Mouse (Mus musculus) heart, adult 2 months (tissue): Measurements from ENCODE around the gene Trpm3.

Experiments
- CTCF ChIP-seq: fragments of 200-600 bp; IDR thresholded peaks from 2 replicates; pipeline ENCODE4 v1.8.1; 2022; ENCODE audit warnings: antibody characterized with exemption, mild to moderate bottlenecking, moderate library complexity
- EP300 ChIP-seq: fragments of 200-500 bp; IDR thresholded peaks from 2 replicates; pipeline ENCODE4 v1.6.1; 2011; ENCODE audit warnings: low read depth, low read length, control low read depth; ENCODE audit not compliant: insufficient read depth
- POLR2A ChIP-seq: fragments of 200-500 bp; IDR thresholded peaks from 2 replicates; pipeline ENCODE4 v1.6.1; 2011; ENCODE audit warnings: mild to moderate bottlenecking, low read depth, low read length, control low read depth; ENCODE audit not compliant: insufficient read depth

DNA sequence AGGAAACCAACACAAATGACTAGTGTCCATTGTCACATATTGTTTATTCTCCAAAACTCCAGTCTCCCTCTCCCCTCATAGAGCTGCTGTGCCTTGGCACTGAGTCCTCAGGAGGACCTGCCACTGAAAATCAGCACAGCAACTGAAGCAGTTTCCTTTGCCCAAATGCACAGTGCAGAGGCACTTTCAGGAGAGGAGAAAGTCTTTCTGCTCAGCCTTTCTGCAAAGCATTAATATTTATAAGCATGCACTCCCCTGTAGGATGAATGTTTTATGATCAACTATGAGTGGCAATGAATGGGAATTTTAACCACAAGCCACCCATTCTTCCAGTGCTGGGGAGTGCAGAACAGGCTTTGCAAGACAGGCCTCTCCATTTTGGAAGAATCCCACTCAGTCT lies 592.1 kb downstream of the Trpm3 start:
- TF ChIP-seq POLR2A (no peak), EP300 (no peak), CTCF (no peak)
